Mouse (Mus musculus) testis, postnatal 14 days (tissue): ENCODE measurements around the gene Olfr1312.
"Not testable (repeated sequence)": the region's sequence is repeated elsewhere in the genome, so short reads cannot be mapped to it uniquely, and the experiment has no call there.

Experiments used
- DNase-seq: peaks from one replicate; pipeline ENCODE4 v3.0.0; 2021; ENCODE audit warnings: low spot score

Olfr1312 gene

DNA sequence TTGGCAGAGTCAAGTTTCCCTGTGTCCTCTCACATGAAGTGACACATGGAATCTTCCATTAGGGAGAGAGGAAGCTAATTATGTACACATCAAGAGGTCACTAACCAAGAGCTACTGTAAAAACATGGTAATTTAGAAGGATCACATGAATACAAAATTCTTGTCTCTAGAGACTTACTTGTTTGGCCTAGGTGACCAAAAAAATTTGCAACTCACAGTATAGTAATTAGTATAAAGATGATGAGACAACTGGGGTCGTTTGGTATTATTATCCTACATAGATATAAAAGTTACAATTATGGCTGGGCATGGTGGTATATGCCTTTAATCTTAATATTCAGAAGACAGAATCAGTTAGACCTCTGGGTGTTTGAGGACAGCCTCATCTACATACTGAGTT is at the start of gene Olfr1312:
TSS of gene Olfr1312 (minus strand) at position 101 of the 400 bp plus-strand sequence.
- no peak for DNase-seq

DNA sequence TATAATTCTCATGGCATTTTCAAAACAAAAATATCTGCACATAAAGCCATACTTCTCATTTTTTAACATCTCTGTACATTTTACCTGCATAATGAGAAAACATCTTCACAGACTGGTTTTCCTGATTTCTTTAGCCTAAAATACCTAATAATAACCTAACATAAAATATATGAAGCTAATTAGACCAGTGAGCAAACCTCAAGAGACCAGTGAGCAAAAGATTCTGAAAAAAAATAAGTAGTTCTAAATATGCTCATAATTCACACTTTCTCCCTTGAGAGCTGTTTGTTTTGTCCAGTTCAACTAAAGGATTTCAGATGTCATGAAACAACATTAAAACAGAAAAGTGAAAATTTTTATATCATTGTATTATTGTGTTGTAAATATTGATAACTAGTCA is 46.6 kb upstream of the Olfr1312 start, which contains the start of gene Olfr1314:
TSS of gene Olfr1314 (minus strand) at position 101 of the 400 bp plus-strand sequence.
- no peak for DNase-seq

DNA sequence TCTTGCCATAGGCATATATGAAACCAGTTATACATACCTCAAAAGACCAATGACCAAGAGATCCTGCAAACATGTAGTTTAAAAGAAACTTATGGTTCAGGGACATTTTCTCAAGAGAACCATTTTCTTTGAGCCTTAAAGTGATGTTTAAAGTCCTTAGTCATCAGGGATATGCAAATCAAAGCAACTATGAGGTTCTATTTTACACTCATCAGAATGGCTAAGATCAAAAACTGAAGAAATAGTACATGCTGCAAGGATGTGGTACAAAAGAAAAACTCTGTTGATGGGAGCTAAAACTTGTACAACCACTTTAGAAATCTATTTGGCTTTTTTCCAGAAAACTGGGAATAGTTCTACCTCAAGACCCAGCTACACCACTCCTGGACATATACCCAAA is 27.7 kb upstream of the Olfr1312 start, which contains the start of gene Olfr1313:
TSS of gene Olfr1313 (minus strand) at position 101 of the 400 bp plus-strand sequence.
- DNase-seq: no peak

DNA sequence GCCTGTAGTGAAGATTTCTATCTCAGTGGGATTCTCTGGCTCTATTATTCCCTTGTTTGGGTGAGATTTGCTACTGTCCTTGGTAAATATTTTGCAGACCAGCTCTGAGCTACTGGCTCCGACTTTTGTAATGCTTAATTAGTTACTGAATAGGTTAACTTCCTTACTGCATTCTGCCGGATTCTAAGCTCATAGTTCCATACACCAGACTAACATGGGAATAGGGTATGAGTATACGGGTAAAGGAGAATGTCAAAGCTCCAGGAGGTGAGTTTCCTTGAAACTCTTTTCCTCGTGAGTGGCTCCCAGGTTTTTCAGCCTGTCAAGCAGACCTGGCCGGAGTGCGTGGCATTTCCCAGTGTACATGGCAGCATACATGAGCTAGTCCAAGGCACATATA is 23.1 kb downstream of the Olfr1312 start:
- DNase-seq: not testable (repeated sequence)

DNA sequence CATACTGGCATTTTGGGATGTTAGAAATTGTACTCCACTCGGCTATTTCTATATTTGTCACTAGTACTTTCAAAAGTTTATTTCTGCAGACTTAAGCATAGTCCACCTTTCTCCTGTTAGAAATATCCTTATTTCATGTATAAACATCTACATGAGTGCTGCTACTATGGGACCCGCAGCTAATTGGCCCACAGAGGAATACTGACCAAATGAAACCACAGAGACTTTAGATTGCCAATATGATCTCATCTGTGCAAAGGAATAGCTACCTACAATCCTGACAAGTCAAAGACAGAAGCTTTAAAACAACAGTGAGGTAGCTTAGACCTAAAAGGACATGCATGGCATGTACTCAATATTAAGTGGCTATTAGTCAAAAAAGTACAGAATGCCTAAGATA is 25.7 kb downstream of the Olfr1312 start, which contains the start of gene Olfr1311:
TSS of gene Olfr1311 (minus strand) at position 101 of the 400 bp plus-strand sequence.
- no peak for DNase-seq

DNA sequence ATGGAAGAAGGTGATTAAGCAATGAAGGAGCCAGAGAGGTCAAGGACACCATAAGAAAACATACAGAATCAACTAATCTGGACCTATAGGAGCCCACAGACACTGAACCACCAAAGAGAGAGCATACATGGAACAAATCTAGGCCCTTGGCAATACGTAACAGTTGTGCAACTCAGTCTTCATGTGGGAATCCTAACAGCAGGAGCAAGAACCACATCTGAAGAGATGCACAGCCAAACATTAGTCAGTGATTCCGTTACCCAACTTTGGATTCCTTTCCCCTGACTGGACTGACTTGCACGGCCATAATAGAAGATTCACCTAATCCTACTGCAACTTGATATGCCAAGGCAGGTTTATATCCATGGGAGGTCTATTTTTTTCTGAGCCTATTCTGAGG is 35.1 kb downstream of the Olfr1312 start:
- no peak for DNase-seq

DNA sequence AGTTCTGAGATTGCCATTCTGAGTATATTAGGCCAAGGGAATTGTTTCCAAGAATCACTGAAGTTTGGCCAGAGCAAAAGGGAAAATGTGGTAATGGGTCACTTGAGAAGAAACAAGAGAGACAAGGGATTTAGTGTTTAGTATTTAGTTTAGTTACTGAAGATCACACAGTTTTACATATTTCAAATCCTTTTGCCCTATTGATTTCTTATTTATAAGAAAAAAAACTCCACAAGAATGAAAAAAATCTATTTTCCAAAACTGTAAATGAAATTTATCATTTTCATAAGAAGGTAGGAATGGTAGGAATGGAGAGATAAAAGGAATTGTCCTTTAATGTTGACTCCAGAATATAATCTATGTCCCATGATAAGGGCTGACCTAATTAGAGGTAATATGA is 37.4 kb downstream of the Olfr1312 start, which contains the start of gene Olfr1310:
TSS of gene Olfr1310 (minus strand) at position 101 of the 400 bp plus-strand sequence.
- DNase-seq: no peak

DNA sequence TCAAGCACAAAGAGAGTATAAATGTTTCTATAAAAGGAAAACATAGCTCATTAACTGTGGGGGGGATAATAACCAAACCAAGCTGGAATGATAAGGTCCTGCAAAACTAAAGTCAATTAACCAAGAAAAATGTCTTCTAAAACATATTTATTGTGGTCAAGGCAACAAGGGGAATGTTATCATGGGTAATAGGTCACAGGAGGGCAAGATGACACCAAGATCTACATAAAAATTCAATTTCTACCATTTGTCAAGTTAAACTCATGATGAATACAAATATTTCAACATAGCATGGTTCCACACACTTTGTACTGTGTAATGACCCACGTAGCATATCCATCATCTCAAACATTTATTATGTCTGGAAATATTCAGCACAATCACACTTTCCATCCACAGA is 59.9 kb downstream of the Olfr1312 start, which contains the start of gene Olfr1309:
TSS of gene Olfr1309 (minus strand) at position 101 of the 400 bp plus-strand sequence.
- no peak for DNase-seq
